Mouse (Mus musculus): ENCODE results near the gene Nt5dc3.

DNA sequence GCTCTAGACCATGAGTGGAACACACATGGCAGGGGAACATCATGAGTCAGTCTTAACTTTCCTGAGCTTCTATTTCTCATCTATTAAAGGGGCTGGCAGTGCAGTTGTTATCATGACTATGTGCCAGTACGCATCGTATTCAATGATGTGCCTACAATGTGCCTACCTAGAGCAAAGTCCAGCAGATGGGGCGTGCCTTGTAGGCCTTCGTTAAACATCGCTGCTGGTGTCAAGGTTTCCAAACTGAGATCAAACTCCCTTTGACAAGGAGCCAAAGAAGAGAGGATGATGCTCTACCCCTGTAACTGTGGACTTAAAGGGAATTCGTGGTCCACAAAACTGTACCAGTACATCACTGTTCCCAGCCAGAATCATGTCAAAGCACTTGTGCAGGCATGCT is 83.7 kb downstream of the Nt5dc3 start:
- no peak for TF ChIP-seq POLR2A (IDR thresholded peaks at IDR 0.05; ENCODE audit: low read depth, low read length)
- TF ChIP-seq CTCF (conservative IDR thresholded peaks at IDR 0.05; ENCODE audit: insufficient read depth, insufficient read length, low read depth, low read length) = no peak
